Comparison of ENCODE assay signal across 16 mouse cellular contexts in the genomic region with DNA sequence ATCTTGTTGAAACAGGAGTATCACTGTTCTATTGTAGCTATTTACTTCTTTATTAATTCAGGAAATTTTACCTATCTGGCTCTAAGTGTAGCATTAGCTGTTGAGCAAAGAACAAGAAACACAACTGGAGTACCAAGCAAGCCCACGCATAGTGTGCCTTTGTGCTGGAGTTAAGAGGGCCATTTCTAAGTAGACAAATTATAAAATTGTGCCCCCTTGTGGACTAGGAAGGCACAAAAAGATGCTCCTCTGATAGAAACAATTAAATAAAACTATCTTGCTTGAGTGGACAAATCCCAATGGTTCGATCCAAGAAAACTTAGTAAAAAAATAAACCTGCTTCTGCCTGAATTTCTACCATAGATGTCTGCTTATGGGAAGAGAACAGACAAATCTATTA.
DNase-seq lines count a peak whose midpoint lies in the region; ATAC-seq and TF ChIP-seq lines count a peak whose summit lies in the region.
"Had no signal": no experiment of that assay in that cellular context is flagged by ENCODE, and none has a peak within 500 bp of the region (broad histone marks: within the 10 kb centered on the region; RNA-seq: fewer than 3 reads in every experiment).

No protein-coding gene starts in this region.

- peak; percentile 12; the same call in 1 of the 2 replicates for TF ChIP-seq RAD21 in MEL (IDR thresholded peaks at IDR 0.05; ENCODE audit: low read depth, low read length)

- DNase-seq in heart, adult 2 months: no peak
- DNase-seq in lung, embryonic 14.5 days: peak; percentile 31
- no peak for DNase-seq in lung, postnatal 36 days
- DNase-seq in MEL (ENCODE audit: low read depth, low spot score): peak; percentile 2
- DNase-seq in stomach, postnatal 0 days (ENCODE audit: low spot score): no peak
- DNase-seq in adrenal gland, postnatal 10 days: no peak
- DNase-seq: cerebellum, postnatal 36 days; layer of hippocampus, adult 9-11 months; lung, adult 2 months; thymus, postnatal 36 days had no signal

- H3K27me3 ChIP-seq in heart, adult 2 months (ENCODE audit: control insufficient read depth, insufficient read depth, low read length): no peaks in the 10 kb centered on the region
- H3K27me3 ChIP-seq in heart, embryonic 12.5 days (replicated peaks): no peaks in the 10 kb centered on the region
- H3K27me3 ChIP-seq in lung, embryonic 14.5 days (ENCODE audit: insufficient read depth, low read length): no peaks in the 10 kb centered on the region
- no peaks in the 10 kb centered on the region for H3K27me3 ChIP-seq in MEL (ENCODE audit: control insufficient read depth in 1 of 2, insufficient read depth in 2 of 2, low read length in 2 of 2)
- no peaks in the 10 kb centered on the region for H3K27me3 ChIP-seq in stomach, postnatal 0 days (ENCODE audit: control insufficient read depth, insufficient read depth, low read length)
- H3K27me3 ChIP-seq: limb, embryonic 13.5 days; megakaryocyte, embryonic 14.5 days had no signal

- TF ChIP-seq POLR2A in heart, adult 2 months (IDR thresholded peaks at IDR 0.05; ENCODE audit: insufficient read depth, low read depth, low read length): no peak
- no peak for TF ChIP-seq POLR2A in MEL (IDR thresholded peaks at IDR 0.05; ENCODE audit: control insufficient read depth in 1 of 2, insufficient read depth in 1 of 2, low read depth in 1 of 2, low read length in 2 of 2, poor library complexity in 1 of 2)

- no peaks in the 10 kb centered on the region for H3K9me3 ChIP-seq in heart, embryonic 12.5 days (replicated peaks)
- H3K9me3 ChIP-seq in lung, embryonic 14.5 days (ENCODE audit: low read depth, low read length): no peaks in the 10 kb centered on the region
- no peaks in the 10 kb centered on the region for H3K9me3 ChIP-seq in MEL (replicated peaks; ENCODE audit: insufficient read depth, low read length)
- H3K9me3 ChIP-seq in stomach, postnatal 0 days (ENCODE audit: control insufficient read depth, low read length): no peaks in the 10 kb centered on the region
- H3K9me3 ChIP-seq: heart, embryonic 10.5 days; limb, embryonic 13.5 days had no signal

- intact Hi-C loops in heart, adult 2 months (cut with DNase I): no loop called here

- H3K36me3 ChIP-seq in heart, adult 2 months (ENCODE audit: control insufficient read depth, insufficient read depth, low read length): no peaks in the 10 kb centered on the region
- no peaks in the 10 kb centered on the region for H3K36me3 ChIP-seq in heart, embryonic 12.5 days
- H3K36me3 ChIP-seq in lung, embryonic 14.5 days (ENCODE audit: insufficient read depth): no peaks in the 10 kb centered on the region
- H3K36me3 ChIP-seq in MEL (ENCODE audit: control insufficient read depth in 1 of 2, insufficient read depth in 2 of 2, low read length in 2 of 2): no peaks in the 10 kb centered on the region
- H3K36me3 ChIP-seq in stomach, postnatal 0 days (ENCODE audit: control insufficient read depth, insufficient read depth, low read length): no peaks in the 10 kb centered on the region
- H3K36me3 ChIP-seq: heart, embryonic 10.5 days; limb, embryonic 13.5 days had no signal

- no peaks in the 10 kb centered on the region for H3K79me2 ChIP-seq in heart, adult 2 months (replicated peaks; ENCODE audit: control insufficient read depth, insufficient read depth, low read length)
- H3K79me2 ChIP-seq in MEL (ENCODE audit: control insufficient read depth, insufficient read depth, low read length, poor library complexity): no peaks in the 10 kb centered on the region

- no peak overlapping the region for H3K4me2 ChIP-seq in heart, embryonic 12.5 days
- H3K4me2 ChIP-seq in lung, embryonic 14.5 days: no peak overlapping the region
- no peak overlapping the region for H3K4me2 ChIP-seq in stomach, postnatal 0 days (replicated peaks; ENCODE audit: low read depth)
- H3K4me2 ChIP-seq: hindbrain, embryonic 14.5 days; limb, embryonic 13.5 days had no signal

- TF ChIP-seq EP300 in heart, adult 2 months (IDR thresholded peaks at IDR 0.05; ENCODE audit: insufficient read depth, low read depth, low read length): no peak
- no peak for TF ChIP-seq EP300 in MEL (IDR thresholded peaks at IDR 0.05; ENCODE audit: low read depth in 1 of 2, low read length in 2 of 2)
- TF ChIP-seq EP300 in stomach, postnatal 0 days (optimal IDR thresholded peaks at IDR 0.05): no peak

- no peak for ATAC-seq in heart, embryonic 12.5 days (ENCODE audit: insufficient number of reproducible peaks, low FRiP score)
- ATAC-seq in lung, embryonic 14.5 days (ENCODE audit: insufficient read depth): no peak
- ATAC-seq in stomach, postnatal 0 days (ENCODE audit: low FRiP score, low TSS enrichment): no peak

- WGBS in heart, adult 2 months: 71% methylated on average over 2 of the region's 2 CpGs
- WGBS in heart, embryonic 12.5 days: 72% methylated on average over 2 of the region's 2 CpGs
- WGBS in lung, embryonic 14.5 days: 83% methylated on average over 2 of the region's 2 CpGs
- 78% methylated on average over 2 of the region's 2 CpGs for WGBS in stomach, postnatal 0 days

- TF ChIP-seq CTCF in heart, adult 2 months (IDR thresholded peaks at IDR 0.05): peak; percentile 22
- 0 out of 2 replicates have a peak, but pooled peaks have one; percentile 12 for TF ChIP-seq CTCF in lung, embryonic 14.5 days (IDR thresholded peaks at IDR 0.05; ENCODE audit: low read depth)
- peak in 1 of 3 experiments; percentile 9; a peak in 1 of 6 replicates for TF ChIP-seq CTCF in MEL (IDR thresholded peaks at IDR 0.05 in 2 of 3, conservative IDR thresholded peaks at IDR 0.05 in 1 of 3; ENCODE audit: control insufficient read depth in 1 of 3, insufficient read depth in 1 of 3, low read depth in 2 of 3, low read length in 3 of 3, poor library complexity in 1 of 3, severe bottlenecking in 1 of 3)
- TF ChIP-seq CTCF in stomach, postnatal 0 days (IDR thresholded peaks at IDR 0.05; ENCODE audit: low read depth): peak; percentile 28

- H3K9ac ChIP-seq in heart, adult 2 months (ENCODE audit: low read depth, low read length): no peak overlapping the region
- no peak overlapping the region for H3K9ac ChIP-seq in heart, embryonic 12.5 days
- H3K9ac ChIP-seq in lung, embryonic 14.5 days: no peak overlapping the region
- H3K9ac ChIP-seq in MEL (ENCODE audit: control insufficient read depth, low read depth, low read length, poor library complexity, severe bottlenecking): no peak overlapping the region
- H3K9ac ChIP-seq in stomach, postnatal 0 days (ENCODE audit: low read length): no peak overlapping the region
- H3K9ac ChIP-seq: hindbrain, embryonic 14.5 days; limb, embryonic 13.5 days had no signal

- H3K4me3 ChIP-seq in heart, adult 2 months: no peak overlapping the region
- no peak overlapping the region for H3K4me3 ChIP-seq in heart, embryonic 12.5 days
- no peak overlapping the region for H3K4me3 ChIP-seq in lung, embryonic 14.5 days (ENCODE audit: low read depth, low read length)
- H3K4me3 ChIP-seq in MEL (ENCODE audit: control insufficient read depth in 1 of 2, insufficient read depth in 1 of 2, low read depth in 2 of 2, low read length in 2 of 2): no peak overlapping the region
- H3K4me3 ChIP-seq in stomach, postnatal 0 days (ENCODE audit: low read depth, low read length): no peak overlapping the region
- H3K4me3 ChIP-seq: erythroblast, embryonic 14.5 days; heart, embryonic 10.5 days; limb, embryonic 13.5 days; megakaryocyte, embryonic 14.5 days had no signal

- no peak overlapping the region for H3K27ac ChIP-seq in heart, adult 2 months
- no peak overlapping the region for H3K27ac ChIP-seq in heart, embryonic 12.5 days (ENCODE audit: poor library complexity, severe bottlenecking)
- H3K27ac ChIP-seq in lung, embryonic 14.5 days (ENCODE audit: low read depth): no peak overlapping the region
- no peak overlapping the region for H3K27ac ChIP-seq in MEL (ENCODE audit: control insufficient read depth, low read depth, low read length)
- H3K27ac ChIP-seq in stomach, postnatal 0 days (replicated peaks): no peak overlapping the region
- H3K27ac ChIP-seq: heart, embryonic 10.5 days; hindbrain, embryonic 14.5 days; limb, embryonic 13.5 days had no signal

- no peaks in the 10 kb centered on the region for H3K4me1 ChIP-seq in heart, adult 2 months (ENCODE audit: control insufficient read depth, insufficient read depth, low read length)
- H3K4me1 ChIP-seq in heart, embryonic 12.5 days (replicated peaks): no peaks in the 10 kb centered on the region
- no peaks in the 10 kb centered on the region for H3K4me1 ChIP-seq in lung, embryonic 14.5 days (ENCODE audit: insufficient read depth)
- H3K4me1 ChIP-seq in MEL (ENCODE audit: control insufficient read depth in 1 of 2, insufficient read depth in 2 of 2, low read length in 2 of 2): no peaks in the 10 kb centered on the region
- H3K4me1 ChIP-seq in stomach, postnatal 0 days (replicated peaks; ENCODE audit: control insufficient read depth, insufficient read depth): no peaks in the 10 kb centered on the region
- H3K4me1 ChIP-seq: heart, embryonic 10.5 days; megakaryocyte, embryonic 14.5 days had no signal

TF ChIP-seq in MEL, 35 proteins besides CTCF, POLR2A, EP300 and RAD21:
- no peak for TF ChIP-seq ZMIZ1 (IDR thresholded peaks at IDR 0.05; ENCODE audit: low read depth, low read length)
- TF ChIP-seq SMC3 (IDR thresholded peaks at IDR 0.05; ENCODE audit: low read depth, low read length): 0 out of 2 replicates have a peak, but pooled peaks have one; percentile 22
- no peak for TF ChIP-seq TBP (IDR thresholded peaks at IDR 0.05; ENCODE audit: low read depth, low read length)

Comparison
In these comparisons a context has a peak if more than half of its experiments do, and no peak if none do; other contexts are left out.
1. DNase-seq: peak in lung, embryonic 14.5 days (single experiment) and MEL (single experiment); none in heart, adult 2 months (0 of 2), lung, postnatal 36 days (single experiment), stomach, postnatal 0 days (single experiment) and adrenal gland, postnatal 10 days (single experiment).